Mouse (Mus musculus): ENCODE data around the gene Tmem89.

DNA sequence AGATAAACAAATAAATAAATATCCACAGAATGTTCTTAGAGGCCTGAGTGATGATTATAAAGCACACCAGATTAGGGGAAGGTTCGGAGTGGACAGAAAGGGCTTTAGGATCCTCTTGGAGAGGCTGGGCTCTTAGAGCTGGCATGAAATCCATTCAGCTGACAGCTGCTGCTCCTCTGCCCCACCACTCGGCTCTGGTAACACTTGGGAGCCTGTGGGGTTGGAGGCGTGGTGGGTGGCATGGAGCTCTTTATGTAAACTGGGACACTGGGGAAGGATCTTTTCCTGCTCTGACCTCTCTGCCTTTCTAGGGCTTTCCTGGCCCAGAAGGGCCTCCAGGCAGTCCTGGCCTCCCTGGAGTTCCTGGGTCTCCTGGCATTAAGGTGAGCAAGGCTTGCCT, 49.2 kb downstream of the Tmem89 start:
- no peak for TF ChIP-seq POLR2A (IDR thresholded peaks at IDR 0.05; ENCODE audit: insufficient read depth, low read depth, low read length)
- TF ChIP-seq EP300 (IDR thresholded peaks at IDR 0.05; ENCODE audit: insufficient read depth, low read depth, low read length) = no peak
- no peak for TF ChIP-seq CTCF (IDR thresholded peaks at IDR 0.05)
